Mouse (Mus musculus) right cerebral cortex, adult 2 months (tissue): ENCODE data around the gene Gm17304.

Source experiments
- DNase-seq, 2 experiments: peaks; one replicate each; pipeline ENCODE4 v3.0.0; 2021 to 2022; ENCODE audit warnings: low spot score in 2 of 2

Gene Gm17304

DNA sequence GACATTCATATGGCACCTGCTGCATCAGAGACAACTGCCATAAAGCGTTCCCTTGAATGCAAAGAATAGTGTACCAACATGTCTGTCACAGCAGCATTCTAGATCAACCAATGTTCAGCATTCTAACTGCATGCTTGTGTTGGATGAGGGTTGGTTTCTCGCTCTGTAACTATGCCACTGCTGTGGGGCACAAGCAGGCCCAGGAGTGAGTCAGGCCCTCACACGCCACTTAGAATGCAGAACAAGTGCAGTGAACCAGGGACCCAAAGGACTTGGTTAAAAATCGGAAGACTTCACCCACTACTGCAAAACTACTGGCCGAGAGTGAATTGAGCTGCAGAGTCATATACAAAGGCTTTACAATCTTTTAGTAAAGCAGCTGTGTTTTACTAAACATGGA lies 13.3 kb downstream of the Gm17304 start:
- DNase-seq: no peak

DNA sequence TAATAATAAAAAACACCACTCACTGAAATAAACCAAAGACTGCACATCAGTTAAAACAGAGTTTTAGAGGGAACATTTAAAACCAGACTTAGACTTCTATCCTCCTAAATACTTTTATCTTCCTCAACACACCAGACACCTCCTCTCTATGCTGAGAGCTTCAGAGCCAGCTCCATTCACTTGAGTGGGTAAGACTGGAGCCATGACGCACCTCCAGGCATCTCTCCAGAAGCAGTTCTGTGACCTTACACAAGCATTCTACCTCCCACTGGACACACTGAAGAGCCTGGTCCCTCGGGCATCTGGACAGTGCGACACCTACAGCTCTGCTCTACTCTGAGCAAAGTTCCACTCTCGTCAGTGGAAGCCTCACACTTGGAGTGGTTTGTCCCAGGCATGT lies 14.4 kb downstream of the Gm17304 start:
- no peak for DNase-seq

DNA sequence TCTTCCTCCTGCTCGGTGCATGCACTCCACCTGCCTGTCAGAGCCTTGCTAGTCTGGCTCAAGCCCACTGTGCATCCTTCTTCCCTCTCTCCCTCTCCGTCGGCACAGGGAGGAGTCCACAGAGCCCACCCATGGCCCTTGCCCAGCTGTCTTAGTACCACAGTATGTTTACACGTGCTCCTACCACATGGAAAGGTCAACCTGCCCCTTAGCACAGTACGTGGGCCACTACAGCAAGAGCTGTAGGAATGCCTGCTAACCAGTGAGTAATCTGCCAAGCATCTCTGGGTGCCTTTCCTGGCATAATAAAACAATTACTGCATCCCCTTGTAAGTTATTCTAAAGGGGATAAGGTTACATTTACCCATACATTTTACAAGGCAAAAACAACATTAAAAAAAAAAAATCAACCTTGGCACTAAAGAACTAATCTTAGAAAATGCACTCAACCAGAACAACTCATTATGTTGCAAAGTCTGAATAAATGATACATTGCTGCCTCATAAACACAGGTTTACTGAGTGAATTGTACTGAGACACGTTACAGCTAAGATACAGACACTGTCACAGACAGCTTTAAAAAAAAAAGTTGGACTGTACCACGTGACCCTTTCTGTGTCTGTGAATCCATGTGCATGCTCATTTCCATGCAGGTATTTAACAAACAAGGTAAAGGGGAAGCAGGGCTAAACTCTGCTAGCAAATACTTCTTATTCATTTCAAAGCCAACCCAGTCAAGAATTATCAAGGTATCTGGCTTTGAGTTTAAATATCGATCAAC lies 19.7 kb downstream of the Gm17304 start:
- DNase-seq: no peak

DNA sequence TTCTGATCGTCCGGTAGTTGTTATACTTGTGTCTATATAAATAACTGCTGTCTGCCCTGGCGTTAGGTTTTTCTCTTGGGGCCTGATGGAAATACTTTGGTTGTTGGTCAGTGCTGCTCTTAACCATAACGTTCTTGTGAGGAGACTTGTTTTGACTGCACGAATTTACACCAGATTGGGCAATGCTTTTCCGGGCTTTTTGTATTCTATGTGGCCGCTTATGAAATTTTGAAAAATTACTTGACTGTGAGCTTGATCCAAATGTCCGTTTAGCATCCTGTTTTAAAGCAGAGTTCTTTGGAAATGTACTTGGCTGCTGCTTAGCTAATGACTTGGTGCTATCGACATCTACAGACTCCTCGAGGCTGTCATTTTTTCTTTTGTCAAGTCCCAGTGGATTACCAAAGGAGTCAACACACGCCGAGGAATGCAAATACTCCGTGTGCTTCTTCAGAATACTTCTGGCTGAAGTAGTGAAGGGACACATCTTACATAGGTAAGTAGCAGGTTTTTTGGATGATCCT lies 27.6 kb downstream of the Gm17304 start:
- no peak for DNase-seq

DNA sequence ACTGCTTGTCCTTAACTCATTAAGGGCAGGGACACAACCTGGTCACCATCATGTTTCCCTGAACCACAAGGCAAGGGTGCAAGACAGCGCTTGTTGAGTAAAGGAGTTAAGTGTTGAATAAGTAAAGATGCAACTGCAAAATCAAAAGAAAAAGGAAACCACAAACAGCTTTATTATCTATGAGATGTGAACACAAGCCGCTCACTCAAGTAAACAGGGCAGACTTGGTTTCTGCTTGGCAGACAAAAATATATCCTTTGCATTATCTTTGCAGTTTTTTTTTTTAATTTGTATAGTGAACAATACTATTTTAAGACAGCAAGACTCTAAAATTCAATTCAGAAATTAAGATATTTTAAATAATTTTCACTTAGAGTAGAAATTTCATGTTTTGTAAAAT lies 30.7 kb downstream of the Gm17304 start:
- DNase-seq: no peak

DNA sequence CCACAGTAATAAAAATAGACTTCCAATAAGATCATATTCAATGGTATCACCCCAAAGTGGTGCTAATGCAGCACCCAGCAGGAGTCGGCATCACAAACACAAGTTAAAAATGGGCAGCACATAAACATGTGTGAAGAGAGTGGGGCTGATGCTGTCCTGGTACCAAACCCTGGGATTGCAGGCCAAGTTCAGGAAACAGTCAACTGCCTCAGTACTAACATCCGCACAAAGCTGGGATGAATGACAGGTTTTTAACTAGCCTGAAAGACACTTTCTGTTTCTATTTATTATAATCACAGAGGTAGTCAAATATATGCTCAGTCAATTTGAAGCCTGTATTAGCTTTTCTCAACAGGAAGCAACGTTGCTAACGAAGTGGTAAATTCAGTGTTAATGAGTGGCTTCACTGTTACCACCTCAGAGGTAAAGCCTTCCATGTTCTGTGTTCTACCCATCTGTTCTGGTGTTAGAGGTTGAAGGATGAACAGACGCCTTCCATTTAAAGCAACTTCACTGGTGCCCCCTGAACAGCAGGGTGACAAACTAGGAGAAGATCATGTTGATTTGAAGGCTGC lies 31.4 kb downstream of the Gm17304 start:
- no peak for DNase-seq

DNA sequence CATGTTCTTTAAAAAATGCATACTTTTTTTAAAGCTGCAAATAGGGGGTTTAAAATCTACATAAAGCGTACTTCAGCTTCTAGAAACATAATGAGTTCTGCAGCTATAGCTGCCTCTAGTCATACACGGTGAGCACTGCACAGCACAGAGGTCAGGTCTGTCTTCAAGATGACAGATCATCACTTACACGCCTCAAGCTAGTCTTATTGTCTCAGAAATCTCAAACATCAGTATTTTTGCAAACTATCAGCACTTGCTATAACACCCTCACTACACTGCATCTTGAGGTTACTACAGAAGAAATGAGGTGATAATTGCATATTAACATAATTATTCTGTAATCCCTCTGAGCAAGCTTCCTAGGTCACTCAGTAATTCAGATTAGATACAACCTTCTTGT lies 33.0 kb downstream of the Gm17304 start:
- DNase-seq: no peak

DNA sequence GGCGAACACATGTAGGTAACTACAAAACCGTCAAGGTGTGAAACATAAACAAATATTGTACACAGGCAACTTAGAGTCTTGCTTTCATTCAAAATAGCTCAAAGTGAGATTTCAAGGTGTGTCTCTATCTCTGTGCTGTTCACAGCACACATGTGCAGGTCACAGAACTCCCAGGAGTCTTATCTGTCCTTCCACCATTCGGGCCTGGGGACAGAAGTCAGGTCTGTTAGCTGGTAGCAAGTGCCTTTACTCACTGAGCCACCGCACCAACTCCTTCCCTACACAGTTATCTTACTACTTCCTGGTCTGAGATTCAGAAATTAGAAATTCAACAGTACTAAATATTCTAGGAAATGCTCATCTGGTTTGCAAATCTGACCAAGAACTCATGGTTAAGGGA lies 34.5 kb downstream of the Gm17304 start:
- no peak for DNase-seq

DNA sequence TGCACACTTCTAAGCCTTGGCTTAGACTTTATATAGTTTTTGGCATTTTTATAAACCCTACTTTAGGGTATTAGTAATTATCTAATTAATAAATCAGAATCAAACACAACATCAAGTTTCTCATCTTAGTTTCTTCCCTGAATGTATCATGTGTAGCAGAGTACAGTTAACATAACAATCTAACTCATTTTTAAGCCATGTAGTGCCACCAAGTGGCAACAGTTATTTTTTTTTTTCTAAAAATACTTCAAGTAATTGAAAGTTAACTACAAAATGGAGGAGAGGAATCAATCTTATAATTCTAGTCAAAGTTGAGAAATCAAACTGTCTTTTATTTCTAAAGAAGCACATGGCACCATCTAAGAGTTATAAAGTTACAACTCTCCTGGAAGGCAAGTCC lies 40.5 kb downstream of the Gm17304 start:
- DNase-seq: no peak

DNA sequence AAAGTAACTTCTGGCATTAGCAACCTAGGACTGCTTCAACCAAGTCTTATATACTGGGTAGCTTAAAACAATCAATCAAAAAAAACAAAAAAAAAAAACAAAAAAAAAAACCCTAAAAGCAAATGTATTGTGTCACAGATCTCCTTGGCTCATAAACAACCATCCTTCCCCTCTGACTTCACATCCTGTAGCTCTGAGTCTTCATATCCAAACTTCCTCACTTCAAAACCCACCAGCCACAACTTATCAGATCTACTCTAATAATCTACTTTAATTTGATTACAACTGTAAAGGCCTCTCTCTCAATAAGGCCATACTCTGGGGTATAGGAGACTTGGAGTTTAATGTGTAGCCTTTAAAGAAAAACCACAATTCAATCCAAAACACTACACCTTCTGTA lies 41.1 kb downstream of the Gm17304 start:
- no peak for DNase-seq

DNA sequence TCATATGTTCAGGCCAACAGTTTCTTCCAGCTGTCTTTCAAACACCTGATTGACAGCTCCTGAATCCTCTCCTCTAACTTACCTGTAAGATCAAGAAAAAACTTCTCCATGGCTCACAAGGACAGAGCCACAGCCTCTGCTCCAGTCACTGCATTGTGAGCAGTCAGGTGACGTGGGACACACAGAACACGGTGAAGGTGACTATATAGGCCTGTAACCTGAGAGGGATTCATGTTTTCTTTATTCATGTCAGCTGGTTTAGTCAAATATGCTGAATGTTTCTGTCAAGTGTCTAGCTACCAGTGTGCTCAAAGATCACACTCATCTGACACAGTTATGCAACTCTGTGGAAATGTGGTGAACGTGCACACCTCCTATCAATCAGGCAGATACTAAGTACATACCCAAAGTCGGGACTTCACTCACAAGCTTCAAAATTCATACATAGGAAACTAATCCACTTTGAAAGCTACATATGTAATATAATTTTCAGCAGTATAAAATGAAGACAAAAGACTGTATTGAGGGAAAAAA lies 43.4 kb downstream of the Gm17304 start:
- DNase-seq: no peak

DNA sequence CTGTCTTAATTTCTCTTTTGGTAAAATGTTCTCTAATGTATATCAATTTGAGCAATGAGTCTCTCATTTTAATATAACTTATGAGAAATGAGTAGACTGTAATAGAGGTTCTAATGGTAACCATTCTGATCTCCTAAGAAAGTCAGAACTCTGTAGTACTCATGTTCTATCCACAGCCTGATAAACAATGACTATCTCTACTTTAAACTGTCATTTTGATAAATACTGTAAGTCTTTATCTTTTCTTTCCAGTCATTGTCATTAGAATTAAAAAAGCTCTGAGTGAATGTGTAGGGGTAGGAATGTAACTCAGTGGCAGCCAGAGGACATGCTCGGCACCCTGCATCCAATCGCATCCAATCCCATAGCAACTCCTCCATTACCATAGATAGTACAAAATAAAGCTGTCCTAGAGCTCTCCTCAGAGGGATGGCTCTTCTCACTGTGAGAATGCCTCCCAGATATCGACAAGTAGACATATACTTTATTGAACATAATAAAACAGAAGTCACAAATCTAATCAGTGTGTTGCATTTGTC lies 44.0 kb downstream of the Gm17304 start:
- DNase-seq: no peak
